Mouse (Mus musculus) embryonic facial prominence, embryonic 12.5 days (tissue): ENCODE measurements around the gene Kxd1. TPM values are rescaled to one million over a fixed set of nuclear protein-coding genes. Genes with fewer than 3 reads are reported as not detected.
"Not testable (repeated sequence)": the region's sequence is repeated elsewhere in the genome, so short reads cannot be mapped to it uniquely, and the experiment has no call there.

Source experiments
- ATAC-seq: fragments of 200-750 bp; cut with Nextera tagmentation; 2 replicates; pipeline ENCODE4 v1.8.0; 2017; ENCODE audit not compliant: insufficient number of reproducible peaks, insufficient read depth, low FRiP score, low TSS enrichment
- H3K27ac ChIP-seq: fragments of 300-500 bp; sonication (generic); 2 replicates; pipeline ENCODE4 v1.5.1; 2016; ENCODE audit warnings: mild to moderate bottlenecking
- H3K27me3 ChIP-seq: fragments of 300-500 bp; sonication (generic); 2 replicates; pipeline ENCODE4 v1.6.1; 2016; ENCODE audit warnings: mild to moderate bottlenecking, moderate library complexity
- H3K36me3 ChIP-seq: fragments of 300-500 bp; sonication (generic); 2 replicates; pipeline ENCODE4 v1.6.1; 2016; ENCODE audit warnings: mild to moderate bottlenecking
- H3K4me1 ChIP-seq: fragments of 300-500 bp; sonication (generic); 2 replicates; pipeline ENCODE4 v1.6.1; 2016
- H3K4me2 ChIP-seq: fragments of 300-500 bp; sonication (generic); replicated peaks from 2 replicates; pipeline ENCODE4 v1.6.1; 2016; ENCODE audit warnings: mild to moderate bottlenecking, moderate library complexity
- H3K4me3 ChIP-seq: fragments of 300-500 bp; sonication (generic); 2 replicates; pipeline ENCODE4 v1.5.1; 2016; ENCODE audit warnings: mild to moderate bottlenecking
- H3K9ac ChIP-seq: fragments of 300-500 bp; sonication (generic); 2 replicates; pipeline ENCODE4 v1.6.1; 2016; ENCODE audit warnings: mild to moderate bottlenecking, moderate library complexity
- H3K9me3 ChIP-seq: fragments of 300-500 bp; sonication (generic); 2 replicates; pipeline ENCODE4 v1.6.1; 2016; ENCODE audit warnings: mild to moderate bottlenecking, moderate library complexity
- whole genome bisulfite sequencing: fragments of 180-500 bp; shearing (Covaris S2); methylation state at CpG from one replicate; pipeline ENCODE4 v1.1.7; 2016; 5-methylcytosine and 5-hydroxymethylcytosine counted together
- polyA plus RNA-seq: library from polyadenylated mRNA; unstranded; fragments of >200 nt; fragmentation: Nextera tagmentation; extraction: Ambion mirVana; gene quantifications from 2 replicates; pipeline ENCODE4 v1.2.1, GENCODE M21; 2016

The Kxd1 gene
- polyA plus RNA-seq, 1 experiment from 2014 or later = 54.7 TPM

GRCm38 (mm10) chr8:70511174-70511573, 16.6 kb downstream of the Kxd1 start:
- H3K27ac ChIP-seq = peak overlapping the region; percentile 97; the same call in 1 of the 2 replicates

GRCm38 (mm10) chr8:70510228-70510915, 17.4 kb downstream of the Kxd1 start, which contains the start of gene Uba52:
Gene Uba52 (minus strand): TSS chr8:70510801.
- H3K9ac ChIP-seq = peak within 1 kb of the TSS; percentile 98
- peak within 1 kb of the TSS; percentile 97 for H3K27ac ChIP-seq
- WGBS = 2% methylated on average over 74 of the region's 74 CpGs
- no peaks in the 10 kb centered on the region for H3K9me3 ChIP-seq
- H3K4me2 ChIP-seq = peak within 1 kb of the TSS; percentile 95
- H3K4me3 ChIP-seq = peak within 1 kb of the TSS; percentile 99
- no peaks in the 10 kb centered on the region for H3K27me3 ChIP-seq
- peaks cover 18% of the 10 kb centered on the region for H3K4me1 ChIP-seq
- ATAC-seq = peak; percentile 70
- H3K36me3 ChIP-seq = peaks cover 42% of the 10 kb centered on the region

More at GRCm38 (mm10) chr8:70511174-70511573, 16.6 kb downstream of the Kxd1 start:
- not testable (repeated sequence) for H3K27me3 ChIP-seq, H3K9ac ChIP-seq, ATAC-seq, H3K9me3 ChIP-seq
- Histone ChIP-seq H3K4me1 (peaks cover 11% of the 10 kb centered on the region), H3K4me2 (peak overlapping the region; percentile 95), H3K4me3 (peak overlapping the region; percentile 99), H3K36me3 (peaks cover 48% of the 10 kb centered on the region)
- WGBS = 87% methylated on average over 6 of the region's 6 CpGs

DNA sequence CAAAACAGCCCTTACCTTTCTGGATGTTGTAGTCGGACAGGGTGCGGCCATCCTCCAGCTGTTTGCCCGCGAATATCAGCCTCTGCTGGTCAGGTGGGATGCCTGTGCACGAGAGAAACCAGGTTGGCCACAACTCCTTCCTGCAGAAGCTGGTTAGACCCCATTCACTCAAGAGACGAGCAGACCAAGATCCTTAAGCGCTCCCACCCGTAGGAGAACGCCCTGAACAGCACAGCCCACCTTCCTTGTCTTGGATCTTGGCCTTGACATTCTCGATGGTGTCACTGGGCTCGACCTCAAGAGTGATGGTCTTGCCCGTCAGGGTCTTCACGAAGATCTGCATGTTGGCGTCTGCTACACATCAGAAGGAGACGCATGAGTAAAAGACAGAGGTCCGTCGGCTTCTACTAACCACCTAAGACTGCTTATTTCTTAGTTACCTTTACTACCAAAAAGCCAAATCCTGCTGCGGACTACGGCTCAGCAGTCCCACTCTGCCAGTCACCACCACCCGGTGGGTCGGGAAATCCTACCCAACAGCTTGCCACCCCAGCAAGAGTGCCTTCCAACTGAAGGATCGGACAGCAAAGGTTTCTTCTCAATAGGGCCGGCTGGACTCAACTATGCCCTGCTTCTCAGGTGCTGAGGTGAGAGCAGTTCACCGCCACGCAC, 18.3 kb downstream of the Kxd1 start:
- 10% methylated on average over 25 of the region's 25 CpGs for WGBS
- Histone ChIP-seq H3K9me3 (no peaks in the 10 kb centered on the region), H3K9ac (peak overlapping the region; percentile 98), H3K4me3 (peak overlapping the region; percentile 99), H3K27me3 (no peaks in the 10 kb centered on the region), H3K4me1 (peaks cover 27% of the 10 kb centered on the region), H3K27ac (peak overlapping the region; percentile 97; the same call in 1 of the 2 replicates), H3K36me3 (peaks cover 43% of the 10 kb centered on the region), H3K4me2 (peak overlapping the region; percentile 95)
- ATAC-seq = no peak

- 0 out of 2 replicates have a peak overlapping the region, but pooled peaks have one; percentile 1 for H3K4me2 ChIP-seq
- peak overlapping the region; percentile 80; the same call in 1 of the 2 replicates for H3K9ac ChIP-seq
- peak overlapping the region; percentile 68; the same call in 1 of the 2 replicates for H3K4me3 ChIP-seq
- ATAC-seq = no peak
- H3K36me3 ChIP-seq = peaks cover 27% of the 10 kb centered on the region
- peaks cover 9% of the 10 kb centered on the region for H3K27me3 ChIP-seq
- peak overlapping the region; percentile 95 for H3K27ac ChIP-seq
- H3K4me1 ChIP-seq = peaks cover 44% of the 10 kb centered on the region
- WGBS = 57% methylated on average over 5 of the region's 5 CpGs
- no peaks in the 10 kb centered on the region for H3K9me3 ChIP-seq
These were observed 20.7 kb downstream of the Kxd1 start for GRCm38 (mm10) chr8:70507027-70507393.

GRCm38 (mm10) chr8:70506328-70507026, 21.3 kb downstream of the Kxd1 start, which contains the start of gene Rex1bd:
Gene Rex1bd (minus strand): TSS chr8:70506752.
- Histone ChIP-seq H3K36me3 (peaks cover 27% of the 10 kb centered on the region), H3K9me3 (no peaks in the 10 kb centered on the region), H3K9ac (peak within 1 kb of the TSS; percentile 80), H3K27ac (peak within 1 kb of the TSS; percentile 95), H3K4me2 (peak within 1 kb of the TSS; percentile 83), H3K27me3 (peaks cover 14% of the 10 kb centered on the region), H3K4me3 (peak within 1 kb of the TSS; percentile 68), H3K4me1 (peaks cover 49% of the 10 kb centered on the region)
- WGBS = 2% methylated on average over 39 of the region's 40 CpGs
- peak; percentile 83 for ATAC-seq

DNA sequence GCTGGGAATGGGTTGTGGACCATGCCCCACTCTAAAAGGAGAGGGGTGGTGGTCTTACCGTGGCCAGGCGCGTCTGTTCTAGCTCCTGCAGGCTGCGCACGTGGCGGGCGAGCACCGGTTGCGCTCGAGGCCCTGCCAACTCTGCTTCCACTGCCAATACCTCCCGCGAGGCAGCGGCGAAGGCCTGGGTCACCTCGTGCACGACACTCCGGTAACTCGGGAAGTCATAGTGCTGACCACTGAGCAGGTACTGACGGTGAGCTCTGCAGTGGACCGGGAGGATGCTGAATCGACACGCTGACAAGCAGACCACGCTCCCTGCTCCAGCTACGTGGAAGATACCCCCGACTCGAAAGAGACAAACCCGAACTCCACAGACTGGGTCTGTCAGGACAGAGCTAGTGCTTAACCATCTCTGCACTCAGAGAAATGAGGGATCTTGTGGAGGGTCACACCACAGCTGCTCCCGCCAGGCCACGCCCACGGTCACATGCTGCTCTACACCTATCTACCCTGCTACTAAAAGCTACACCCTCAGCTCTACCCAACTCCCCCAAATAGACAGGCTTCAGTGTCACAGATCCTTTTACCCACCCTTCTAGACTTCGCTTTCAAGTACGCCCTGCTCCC, 21.9 kb downstream of the Kxd1 start:
- Histone ChIP-seq H3K27me3 (peaks cover 21% of the 10 kb centered on the region), H3K4me1 (peaks cover 52% of the 10 kb centered on the region), H3K4me2 (peak overlapping the region; percentile 83), H3K36me3 (peaks cover 27% of the 10 kb centered on the region), H3K4me3 (peak overlapping the region; percentile 68), H3K9me3 (no peaks in the 10 kb centered on the region), H3K27ac (peak overlapping the region; percentile 95), H3K9ac (peak overlapping the region; percentile 80)
- 33% methylated on average over 32 of the region's 32 CpGs for WGBS
- ATAC-seq = peak; percentile 4; the same call in 1 of the 2 replicates

- 47% methylated on average over 3 of the region's 3 CpGs for WGBS
- peaks cover 62% of the 10 kb centered on the region for H3K4me1 ChIP-seq
- H3K27me3 ChIP-seq = peaks cover 31% of the 10 kb centered on the region
- H3K9ac ChIP-seq = no peak overlapping the region; the same call in 1 of the 2 replicates
- peak overlapping the region; percentile 83 for H3K4me2 ChIP-seq
- peaks cover 27% of the 10 kb centered on the region for H3K36me3 ChIP-seq
- H3K27ac ChIP-seq = peak overlapping the region; percentile 83
- no peak for ATAC-seq
- no peaks in the 10 kb centered on the region for H3K9me3 ChIP-seq
- 0 out of 2 replicates have a peak overlapping the region, but pooled peaks have one; percentile 5 for H3K4me3 ChIP-seq
These were observed 22.9 kb downstream of the Kxd1 start for GRCm38 (mm10) chr8:70504851-70505250.

DNA sequence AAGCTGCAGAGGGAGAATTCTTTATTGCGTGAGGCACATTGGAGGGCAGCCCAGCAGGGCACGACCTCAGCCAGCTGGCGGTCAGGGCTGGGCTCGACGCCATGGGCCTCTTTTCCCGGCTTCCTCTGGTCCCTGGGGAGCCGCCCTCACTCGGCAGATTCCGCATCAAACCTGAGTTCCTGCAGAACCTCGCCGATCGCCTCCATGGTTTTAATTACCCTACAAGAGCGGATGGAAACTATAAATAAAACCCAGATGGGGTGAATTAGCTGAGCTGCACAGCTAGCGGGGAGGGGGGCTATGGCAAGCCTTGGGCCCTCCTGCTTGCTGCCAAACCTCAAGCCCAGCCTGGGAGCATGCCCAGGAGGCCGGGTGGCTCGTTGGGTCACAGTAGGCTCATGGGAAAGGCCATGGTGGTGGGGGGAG, 23.5 kb downstream of the Kxd1 start:
- Histone ChIP-seq H3K9ac (no peak overlapping the region), H3K4me1 (peaks cover 66% of the 10 kb centered on the region), H3K36me3 (peaks cover 27% of the 10 kb centered on the region), H3K4me3 (0 out of 2 replicates have a peak overlapping the region, but pooled peaks have one; percentile 5), H3K27me3 (peaks cover 36% of the 10 kb centered on the region), H3K27ac (peak overlapping the region; percentile 83), H3K9me3 (no peaks in the 10 kb centered on the region), H3K4me2 (peak overlapping the region; percentile 83)
- ATAC-seq = peak; percentile 36
- WGBS = 27% methylated on average over 16 of the region's 16 CpGs

DNA sequence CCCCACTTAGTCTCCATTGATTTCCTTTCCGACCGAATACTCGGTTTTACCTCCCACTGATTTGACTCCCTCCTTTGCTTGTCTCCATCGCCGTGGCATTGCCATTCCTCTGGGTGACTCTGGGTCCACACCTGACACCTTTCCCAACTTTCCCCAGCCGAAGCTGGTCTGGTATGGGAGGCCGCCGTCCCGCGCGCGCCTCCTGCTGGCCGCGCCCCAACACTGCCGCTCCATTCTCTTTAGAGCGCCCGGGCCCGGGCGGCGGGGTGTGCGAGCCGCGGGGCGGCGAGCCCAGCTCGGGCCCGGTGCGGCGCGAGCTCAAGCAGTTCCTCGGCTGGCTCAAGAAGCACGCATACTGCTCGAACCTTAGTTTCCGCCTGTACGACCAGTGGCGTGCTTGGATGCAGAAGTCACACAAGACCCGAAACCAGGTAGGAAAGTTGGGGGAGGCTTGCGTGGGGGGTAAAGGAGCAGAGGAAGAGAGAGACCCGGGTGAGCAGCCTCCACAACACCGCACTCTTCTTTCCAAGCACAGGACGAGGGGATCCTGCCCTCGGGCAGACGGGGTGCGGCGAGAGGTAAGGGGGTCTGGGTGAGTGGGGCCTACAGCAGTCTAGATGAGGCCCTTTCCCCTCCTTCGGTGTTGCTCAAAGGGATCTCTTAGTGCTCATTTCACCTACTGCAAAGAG, 24.6 kb downstream of the Kxd1 start:
- WGBS = 9% methylated on average over 46 of the region's 46 CpGs
- ATAC-seq = no peak
- H3K27me3 ChIP-seq = peaks cover 45% of the 10 kb centered on the region
- peak overlapping the region; percentile 83 for H3K27ac ChIP-seq
- no peaks in the 10 kb centered on the region for H3K9me3 ChIP-seq
- H3K36me3 ChIP-seq = peaks cover 17% of the 10 kb centered on the region
- H3K4me3 ChIP-seq = no peak overlapping the region
- peak overlapping the region; percentile 83 for H3K4me2 ChIP-seq
- no peak overlapping the region for H3K9ac ChIP-seq
- H3K4me1 ChIP-seq = peaks cover 63% of the 10 kb centered on the region

GRCm38 (mm10) chr8:70502540-70502939, 25.2 kb downstream of the Kxd1 start:
- no peak for ATAC-seq
- H3K4me3 ChIP-seq = no peak overlapping the region
- H3K27ac ChIP-seq = no peak overlapping the region
- no peaks in the 10 kb centered on the region for H3K9me3 ChIP-seq
- peaks cover 51% of the 10 kb centered on the region for H3K27me3 ChIP-seq
- no peak overlapping the region for H3K9ac ChIP-seq
- peaks cover 63% of the 10 kb centered on the region for H3K4me1 ChIP-seq
- 30% methylated on average over 12 of the region's 12 CpGs for WGBS
- H3K4me2 ChIP-seq = no peak overlapping the region
- H3K36me3 ChIP-seq = peaks cover 11% of the 10 kb centered on the region
